Mouse (Mus musculus) ES-Bruce4 (cell line): ENCODE results near the gene Mlxip. TPM values are rescaled to one million over a fixed set of nuclear protein-coding genes. Genes with fewer than 3 reads are reported as not detected.

Experiments
- H3K27ac ChIP-seq: 2 replicates; pipeline ENCODE4 v1.5.1; 2012; ENCODE audit warnings: low read length, inconsistent platforms; ENCODE audit not compliant: insufficient read depth
- H3K27me3 ChIP-seq: 2 replicates; pipeline ENCODE4 v1.6.1; 2012; ENCODE audit warnings: mild to moderate bottlenecking, low read length, inconsistent platforms; ENCODE audit not compliant: control insufficient read depth, poor library complexity, insufficient read depth, severe bottlenecking
- H3K36me3 ChIP-seq: 2 replicates; pipeline ENCODE4 v1.6.1; 2012; ENCODE audit warnings: inconsistent platforms, mild to moderate bottlenecking, low read length, moderate library complexity; ENCODE audit not compliant: control insufficient read depth, poor library complexity, insufficient read depth, severe bottlenecking
- H3K4me1 ChIP-seq: one replicate; pipeline ENCODE4 v1.8.1; 2011; ENCODE audit warnings: low read length; ENCODE audit not compliant: control insufficient read depth, insufficient read depth
- H3K4me3 ChIP-seq: 2 replicates; pipeline ENCODE4 v1.5.1; 2011; ENCODE audit warnings: low read depth, mild to moderate bottlenecking, low read length
- H3K9ac ChIP-seq: 2 replicates; pipeline ENCODE4 v1.6.1; 2012; ENCODE audit warnings: low read depth, mild to moderate bottlenecking, inconsistent platforms; ENCODE audit not compliant: poor library complexity, severe bottlenecking
- H3K9me3 ChIP-seq: replicated peaks from 2 replicates; pipeline ENCODE4 v1.6.1; 2012; ENCODE audit warnings: mild to moderate bottlenecking, low read length, inconsistent platforms; ENCODE audit not compliant: control insufficient read depth, poor library complexity, insufficient read depth, severe bottlenecking
- CTCF ChIP-seq: IDR thresholded peaks from one replicate; pipeline ENCODE4 v1.8.1; 2011; ENCODE audit warnings: low read depth, low read length
- EP300 ChIP-seq: IDR thresholded peaks from 2 replicates; pipeline ENCODE4 v1.6.1; 2011; ENCODE audit warnings: low read depth, low read length; ENCODE audit not compliant: insufficient read depth
- POLR2A ChIP-seq: IDR thresholded peaks from one replicate; pipeline ENCODE4 v1.8.1; 2011; ENCODE audit warnings: low read length; ENCODE audit not compliant: insufficient read depth
- polyA plus RNA-seq: library from polyadenylated mRNA; stranded (reverse); fragments of >200 nt; gene quantifications from 2 replicates; pipeline ENCODE4 v1.2.4, GENCODE M21; 2011; ENCODE audit warnings: low read depth; ENCODE audit not compliant: missing spikeins, insufficient read depth, insufficient read length

Mlxip gene
- polyA plus RNA-seq, 1 experiment = 22.5 TPM

DNA sequence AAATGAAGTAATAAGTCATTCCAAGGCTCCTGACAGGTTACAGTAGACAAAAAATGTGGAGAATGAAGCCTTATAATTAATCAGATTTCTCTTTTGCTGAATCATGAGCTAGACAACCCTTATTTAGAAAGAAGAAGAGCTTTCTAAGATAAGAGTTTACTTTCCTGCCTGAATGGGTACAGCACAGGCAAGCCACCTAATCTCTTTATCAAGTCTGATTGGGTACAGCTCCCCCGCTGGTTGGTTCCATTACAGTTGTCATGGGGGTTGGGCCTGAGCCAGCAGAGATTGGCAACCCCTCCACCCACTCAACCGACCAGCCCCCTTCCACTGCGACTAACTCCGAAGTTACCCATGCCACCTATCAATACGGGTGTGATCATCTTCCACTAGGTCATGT, 66.8 kb downstream of the Mlxip start:
- no peak for TF ChIP-seq POLR2A
- no peak for TF ChIP-seq EP300
- no peak for TF ChIP-seq CTCF
- no peak overlapping the region for H3K27ac ChIP-seq
- H3K27me3 ChIP-seq = no peaks in the 10 kb centered on the region
- H3K4me3 ChIP-seq = no peak overlapping the region
- no peaks in the 10 kb centered on the region for H3K9me3 ChIP-seq
- no peaks in the 10 kb centered on the region for H3K4me1 ChIP-seq
- H3K9ac ChIP-seq = no peak overlapping the region
- H3K36me3 ChIP-seq = no peaks in the 10 kb centered on the region

GRCm38 (mm10) chr5:123464638-123465037, 70.0 kb downstream of the Mlxip start:
- Histone ChIP-seq H3K4me3 (no peak overlapping the region), H3K27me3 (no peaks in the 10 kb centered on the region; the same call in 1 of the 2 replicates), H3K36me3 (no peaks in the 10 kb centered on the region), H3K27ac (no peak overlapping the region), H3K4me1 (no peaks in the 10 kb centered on the region), H3K9ac (no peak overlapping the region), H3K9me3 (no peaks in the 10 kb centered on the region)
- TF ChIP-seq POLR2A (no peak), CTCF (no peak), EP300 (no peak)

DNA sequence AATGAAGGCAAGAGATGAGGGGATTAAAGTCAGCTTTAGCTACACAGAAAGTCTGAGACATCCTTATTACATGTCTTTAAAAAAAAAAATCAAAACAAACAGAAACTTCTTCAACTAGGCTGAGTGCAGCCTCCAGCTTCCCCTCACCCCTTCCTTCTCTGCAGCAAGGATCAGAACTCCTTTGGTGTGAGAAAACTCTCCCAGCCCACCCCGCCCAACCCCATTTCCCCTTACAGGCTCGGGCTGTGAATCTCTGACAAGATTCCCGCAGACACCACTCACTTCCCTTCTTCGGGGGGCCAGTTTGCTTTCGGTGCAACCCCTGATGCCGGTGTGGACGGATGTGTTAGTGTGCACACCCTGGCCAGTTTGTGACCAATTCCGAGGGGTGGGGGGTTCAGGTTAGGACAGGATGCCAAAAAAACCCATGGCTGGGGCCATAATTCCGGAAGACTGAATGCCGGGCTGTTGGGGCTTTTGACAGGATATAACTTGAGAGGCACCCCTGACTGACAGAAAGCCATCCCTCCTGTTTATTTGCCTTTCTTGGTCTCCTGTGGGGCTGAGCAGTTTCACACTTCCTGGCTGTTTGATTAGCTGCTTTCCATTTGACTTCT, 76.3 kb downstream of the Mlxip start:
- Histone ChIP-seq H3K4me1 (no peaks in the 10 kb centered on the region), H3K27me3 (no peaks in the 10 kb centered on the region; the same call in 1 of the 2 replicates), H3K9ac (no peak overlapping the region), H3K27ac (no peak overlapping the region), H3K9me3 (no peaks in the 10 kb centered on the region), H3K4me3 (no peak overlapping the region), H3K36me3 (no peaks in the 10 kb centered on the region)
- no peak for TF ChIP-seq CTCF

DNA sequence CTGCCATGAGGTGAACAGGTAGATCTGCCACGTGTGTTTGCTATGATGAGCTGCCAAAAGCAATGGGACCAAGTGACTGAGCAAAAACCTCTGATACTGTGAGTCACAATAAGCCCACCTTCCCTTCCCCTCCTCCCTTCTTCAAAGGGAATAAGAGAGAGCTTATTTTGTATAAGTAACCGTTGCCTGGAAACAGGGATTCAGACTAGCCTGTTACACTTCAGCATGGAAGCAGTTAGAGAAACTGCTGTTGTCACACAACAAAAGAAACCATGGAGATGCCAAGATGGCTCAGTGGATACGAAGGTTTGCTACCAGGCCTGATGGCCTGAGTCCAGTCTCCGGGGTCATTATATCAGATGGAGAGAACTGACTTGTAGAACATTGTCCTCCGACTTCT, 79.2 kb downstream of the Mlxip start:
- H3K9me3 ChIP-seq = no peaks in the 10 kb centered on the region
- H3K27ac ChIP-seq = no peak overlapping the region
- H3K36me3 ChIP-seq = no peaks in the 10 kb centered on the region
- no peak overlapping the region for H3K9ac ChIP-seq
- no peak for TF ChIP-seq EP300
- TF ChIP-seq POLR2A = no peak
- no peak for TF ChIP-seq CTCF
- H3K27me3 ChIP-seq = no peaks in the 10 kb centered on the region; the same call in 1 of the 2 replicates
- H3K4me1 ChIP-seq = no peaks in the 10 kb centered on the region
- H3K4me3 ChIP-seq = no peak overlapping the region

DNA sequence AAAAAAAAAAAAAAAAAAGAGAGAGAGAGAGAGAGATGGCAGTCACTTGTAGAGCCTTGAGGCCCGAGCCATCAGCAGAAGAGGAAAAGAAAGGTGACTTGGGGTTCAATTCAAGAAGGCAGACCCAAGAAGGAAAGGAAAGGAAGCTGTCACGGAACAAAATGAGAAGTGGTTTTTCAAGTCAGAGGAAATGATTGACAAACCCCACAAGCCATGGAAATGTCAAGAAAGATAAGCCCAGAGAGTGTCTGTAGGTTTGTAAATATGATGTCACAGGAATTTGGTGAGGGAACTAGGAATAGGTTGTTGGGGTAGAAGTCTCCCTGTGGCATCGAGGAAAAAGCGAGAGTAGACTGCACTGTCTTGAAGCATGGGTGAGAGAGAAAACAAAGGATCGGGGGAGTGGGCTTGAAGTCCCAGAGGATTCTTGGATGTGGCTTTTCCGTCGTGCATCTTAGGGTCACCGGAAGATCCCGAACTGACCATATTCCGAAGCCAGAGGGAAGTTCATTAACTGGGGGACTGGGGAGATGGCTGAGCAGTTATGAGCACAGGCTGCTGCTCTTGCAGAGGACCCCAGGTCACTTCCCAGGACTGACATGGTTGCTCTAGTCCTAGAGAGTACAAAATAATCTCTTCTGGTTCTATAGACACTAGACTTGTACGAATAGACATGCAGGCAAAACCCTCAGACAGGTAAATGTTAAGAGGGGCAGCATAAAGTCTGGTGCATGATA, 93.2 kb downstream of the Mlxip start:
- TF ChIP-seq POLR2A (no peak), CTCF (no peak), EP300 (no peak)
- H3K4me1 ChIP-seq = no peaks in the 10 kb centered on the region
- H3K9me3 ChIP-seq = no peaks in the 10 kb centered on the region
- no peaks in the 10 kb centered on the region for H3K36me3 ChIP-seq
- H3K27me3 ChIP-seq = no peaks in the 10 kb centered on the region
- H3K4me3 ChIP-seq = no peak overlapping the region
- H3K9ac ChIP-seq = no peak overlapping the region
- no peak overlapping the region for H3K27ac ChIP-seq

GRCm38 (mm10) chr5:123489112-123489785, 94.7 kb downstream of the Mlxip start, which contains the start of the genes Lrrc43 and Il31:
Gene Lrrc43, plus strand, starts transcription at chr5:123489305.
Gene Il31, minus strand, starts transcription at chr5:123489489.
- Histone ChIP-seq H3K36me3 (no peaks in the 10 kb centered on the region), H3K9ac (no peak within 1 kb of the TSS), H3K27ac (no peak within 1 kb of the TSS), H3K9me3 (no peaks in the 10 kb centered on the region), H3K27me3 (no peaks in the 10 kb centered on the region), H3K4me3 (no peak within 1 kb of the TSS), H3K4me1 (no peaks in the 10 kb centered on the region)
- TF ChIP-seq CTCF (no peak), EP300 (no peak), POLR2A (no peak)
